ENCODE assay signal across 15 mouse cellular contexts in the genomic region with DNA sequence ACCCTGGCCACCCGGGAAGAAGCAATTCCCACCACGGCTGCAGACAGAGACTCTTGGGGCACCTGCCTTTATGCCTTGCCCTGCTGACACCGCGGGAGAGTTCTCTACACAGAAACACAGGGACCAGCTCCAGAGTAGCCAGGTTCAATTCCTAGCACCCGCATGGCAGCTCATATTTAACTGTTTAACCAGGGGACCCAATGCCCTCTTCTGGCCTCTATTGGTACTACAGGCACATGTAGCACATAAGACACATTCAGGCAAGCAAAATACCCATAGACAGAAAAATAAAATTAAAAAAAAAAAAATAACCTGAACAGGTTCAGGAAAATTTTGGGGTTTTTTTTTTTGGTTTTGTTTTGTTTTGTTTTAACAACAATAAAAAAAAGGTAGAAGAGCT. TPM values are rescaled to one million over a fixed set of nuclear protein-coding genes. Genes with fewer than 3 reads are reported as not detected.
A peak's percentile ranks its signal among the peaks of the same experiment; 100 is the strongest.
DNase-seq lines count a peak whose midpoint lies in the region; ATAC-seq and TF ChIP-seq lines count a peak whose summit lies in the region.
"Had no signal": no experiment of that assay in that cellular context is flagged by ENCODE, and none has a peak within 500 bp of the region (broad histone marks: within the 10 kb centered on the region; RNA-seq: fewer than 3 reads in every experiment).

No protein-coding gene starts in this region.

- no peak for ATAC-seq in kidney, postnatal 0 days (replicated peaks; ENCODE audit: low FRiP score, low read depth)
- ATAC-seq: midbrain, embryonic 13.5 days had no signal

- no peaks in the 10 kb centered on the region for H3K27me3 ChIP-seq in kidney, postnatal 0 days (ENCODE audit: insufficient read depth, low read length)
- H3K27me3 ChIP-seq: embryonic facial prominence, embryonic 15.5 days; midbrain, embryonic 13.5 days had no signal

- H3K9me3 ChIP-seq in kidney, postnatal 0 days (replicated peaks; ENCODE audit: low read length) = no peaks in the 10 kb centered on the region
- H3K9me3 ChIP-seq: embryonic facial prominence, embryonic 15.5 days; midbrain, embryonic 13.5 days had no signal

- H3K9ac ChIP-seq in kidney, postnatal 0 days (ENCODE audit: low read depth, low read length) = no peak overlapping the region
- H3K9ac ChIP-seq: embryonic facial prominence, embryonic 15.5 days; midbrain, embryonic 13.5 days had no signal

- no peak overlapping the region for H3K4me3 ChIP-seq in kidney, postnatal 0 days (replicated peaks; ENCODE audit: low read depth, low read length)
- H3K4me3 ChIP-seq: embryonic facial prominence, embryonic 15.5 days; midbrain, embryonic 13.5 days had no signal

- 0 out of 2 replicates have a peak, but pooled peaks cover 11% of the 10 kb centered on the region for H3K36me3 ChIP-seq in kidney, postnatal 0 days (ENCODE audit: insufficient read depth, low read length)
- H3K36me3 ChIP-seq: midbrain, embryonic 13.5 days had no signal

- peak; percentile 49 for TF ChIP-seq CTCF in kidney, postnatal 0 days (IDR thresholded peaks at IDR 0.05; ENCODE audit: low read depth)

- H3K4me1 ChIP-seq in kidney, postnatal 0 days (replicated peaks; ENCODE audit: insufficient read depth, low read length) = 0 out of 2 replicates have a peak, but pooled peaks cover 3% of the 10 kb centered on the region
- H3K4me1 ChIP-seq: midbrain, embryonic 13.5 days had no signal

- H3K27ac ChIP-seq in kidney, postnatal 0 days = no peak overlapping the region
- H3K27ac ChIP-seq: embryonic facial prominence, embryonic 15.5 days; midbrain, embryonic 13.5 days had no signal

- DNase-seq in kidney, postnatal 0 days (ENCODE audit: low spot score) = no peak
- no peak for DNase-seq in kidney, adult 8-10 months
- peak; percentile 14 for DNase-seq in thymus, postnatal 0 days (ENCODE audit: low spot score)
- no peak for DNase-seq in thymus, adult 18-20 months
- peak; percentile 60 for DNase-seq in WW6 (ENCODE audit: low read depth, low spot score)
- DNase-seq in frontal cortex, postnatal 14 days (ENCODE audit: low spot score in 2 of 2) = no peak
- no peak for DNase-seq in ovary, postnatal 10 days (ENCODE audit: low spot score)
- no peak for DNase-seq in frontal cortex, postnatal 25 days (ENCODE audit: low spot score in 2 of 2)
- DNase-seq: cerebellum, postnatal 36 days; kidney, adult 11 months; left cerebral cortex, postnatal 4 days; lung, postnatal 10 days had no signal

- WGBS in kidney, postnatal 0 days = 98% methylated on average over 5 of the region's 5 CpGs

- no peak overlapping the region for H3K4me2 ChIP-seq in kidney, postnatal 0 days (ENCODE audit: low read length)
- H3K4me2 ChIP-seq: embryonic facial prominence, embryonic 15.5 days; midbrain, embryonic 13.5 days had no signal

RNA-seq across cellular contexts. Expression of gene Pald1, which starts 27.2 kb away (rescaled TPM):
- polyA plus RNA-seq in kidney, postnatal 0 days (2015; fragmentation: Nextera tagmentation; extraction: Ambion mirVana) = 20.2 and 24.8 TPM in 2 replicates
- 2.7 and 3.1 TPM in 2 replicates for polyA plus RNA-seq in thymus, postnatal 0 days (2015; fragmentation: Nextera tagmentation; extraction: Ambion mirVana)

RNA-seq across cellular contexts. Expression of gene Prf1, which starts 58.5 kb away (rescaled TPM):
- polyA plus RNA-seq in kidney, postnatal 0 days (2015; fragmentation: Nextera tagmentation; extraction: Ambion mirVana) = 0.05 TPM in 1 of 2 replicates, not detected in the other
- 3.1 and 3.6 TPM in 2 replicates for polyA plus RNA-seq in thymus, postnatal 0 days (2015; fragmentation: Nextera tagmentation; extraction: Ambion mirVana)
- polyA plus RNA-seq: embryonic facial prominence, embryonic 15.5 days; midbrain, embryonic 13.5 days; neural tube, embryonic 14.5 days had no signal

Comparison
In these comparisons a context has a peak if more than half of its experiments do, and no peak if none do; other contexts are left out.
1. DNase-seq: peak in thymus, postnatal 0 days (single experiment) and WW6 (single experiment); none in kidney, postnatal 0 days (single experiment), kidney, adult 8-10 months (0 of 2), thymus, adult 18-20 months (0 of 2), frontal cortex, postnatal 14 days (0 of 2), ovary, postnatal 10 days (single experiment) and frontal cortex, postnatal 25 days (0 of 2).